In genomic region chr17:45690044-45690443, GRCm38 (mm10) we compare ENCODE assay signal across 35 mouse cellular contexts. TPM values are rescaled to one million over a fixed set of nuclear protein-coding genes. Genes with fewer than 3 reads are reported as not detected.
"Had no signal": no experiment of that assay in that cellular context is flagged by ENCODE, and none has a peak within 500 bp of the region (broad histone marks: within the 10 kb centered on the region; RNA-seq: fewer than 3 reads in every experiment).

No protein-coding gene starts in this region.

- ATAC-seq: forebrain, embryonic 13.5 days; forebrain, embryonic 14.5 days; forebrain, embryonic 15.5 days; forebrain, embryonic 16.5 days; forebrain, postnatal 0 days had no signal

- H3K9ac ChIP-seq: embryonic facial prominence, embryonic 12.5 days; embryonic facial prominence, embryonic 13.5 days; embryonic facial prominence, embryonic 15.5 days; forebrain, embryonic 12.5 days; forebrain, embryonic 13.5 days; forebrain, embryonic 15.5 days; forebrain, postnatal 0 days had no signal

- H3K4me3 ChIP-seq: embryonic facial prominence, embryonic 10.5 days; embryonic facial prominence, embryonic 12.5 days; embryonic facial prominence, embryonic 13.5 days; embryonic facial prominence, embryonic 15.5 days; erythroblast, embryonic 14.5 days; forebrain, embryonic 10.5 days; forebrain, embryonic 12.5 days; forebrain, embryonic 13.5 days; forebrain, embryonic 15.5 days; gastrocnemius, adult 2 months; heart, adult 2 months; heart, embryonic 10.5 days had no signal

- H3K27me3 ChIP-seq: embryonic facial prominence, embryonic 12.5 days; embryonic facial prominence, embryonic 13.5 days; embryonic facial prominence, embryonic 15.5 days; forebrain, embryonic 12.5 days; forebrain, embryonic 13.5 days; forebrain, embryonic 15.5 days had no signal

- H3K36me3 ChIP-seq: embryonic facial prominence, embryonic 10.5 days; embryonic facial prominence, embryonic 12.5 days; embryonic facial prominence, embryonic 13.5 days; embryonic facial prominence, embryonic 15.5 days; forebrain, embryonic 10.5 days; forebrain, embryonic 12.5 days; forebrain, embryonic 15.5 days; heart, embryonic 10.5 days had no signal

- H3K9me3 ChIP-seq: embryonic facial prominence, embryonic 10.5 days; embryonic facial prominence, embryonic 12.5 days; embryonic facial prominence, embryonic 13.5 days; embryonic facial prominence, embryonic 15.5 days; forebrain, embryonic 10.5 days; forebrain, embryonic 12.5 days; forebrain, embryonic 13.5 days; forebrain, embryonic 15.5 days; heart, embryonic 10.5 days had no signal

- H3K27ac ChIP-seq: embryonic facial prominence, embryonic 10.5 days; embryonic facial prominence, embryonic 12.5 days; embryonic facial prominence, embryonic 13.5 days; embryonic facial prominence, embryonic 15.5 days; forebrain, embryonic 10.5 days; forebrain, embryonic 12.5 days; forebrain, embryonic 13.5 days; forebrain, embryonic 15.5 days; gastrocnemius, adult 2 months; heart, adult 2 months; heart, embryonic 10.5 days had no signal

- H3K4me2 ChIP-seq: embryonic facial prominence, embryonic 12.5 days; embryonic facial prominence, embryonic 13.5 days; embryonic facial prominence, embryonic 15.5 days; forebrain, embryonic 12.5 days; forebrain, embryonic 13.5 days; forebrain, embryonic 15.5 days had no signal

- DNase-seq: cerebellum, adult 9-10 months; cerebellum, adult 9-11 months; cerebellum, postnatal 10 days; cerebellum, postnatal 14 days; cerebellum, postnatal 25 days; cerebellum, postnatal 36 days; embryo, embryonic 11 days; forebrain, postnatal 0 days; gastrocnemius, adult 2 months; gastrocnemius, postnatal 10 days; gastrocnemius, postnatal 14 days; gastrocnemius, postnatal 25 days; gastrocnemius, postnatal 36 days; heart, adult 11 months; heart, adult 18-20 months; heart, adult 2 months had no signal

RNA-seq across cellular contexts. Expression of gene Capn11, which starts 30.9 kb away (rescaled TPM):
- total RNA-seq: granulocyte monocyte progenitor cell, adult 5-6 weeks had no signal
- polyA plus RNA-seq: embryonic facial prominence, embryonic 14.5 days; erythroblast, embryonic 14.5 days; heart, adult 2 months had no signal

RNA-seq across cellular contexts. Expression of gene 1600014C23Rik, which starts 43.6 kb away (rescaled TPM):
- total RNA-seq: common myeloid progenitor, adult 5-6 weeks; forebrain, postnatal 0 days; gastrocnemius, adult 18-20 months; gastrocnemius, postnatal 10 days; gastrocnemius, postnatal 14 days; gastrocnemius, postnatal 25 days; gastrocnemius, postnatal 36 days; gastrocnemius, postnatal 4 days; granulocyte monocyte progenitor cell, adult 5-6 weeks had no signal
- polyA plus RNA-seq: cortical plate, adult 2 months; embryonic facial prominence, embryonic 10.5 days; embryonic facial prominence, embryonic 11.5 days; embryonic facial prominence, embryonic 13.5 days; embryonic facial prominence, embryonic 14.5 days; embryonic facial prominence, embryonic 15.5 days; erythroblast, embryonic 14.5 days; forebrain, embryonic 10.5 days; forebrain, embryonic 15.5 days; forebrain, postnatal 0 days; heart, adult 2 months; heart, embryonic 10.5 days had no signal
